Mouse (Mus musculus): ENCODE results near the gene Mcpt1. TPM values are rescaled to one million over a fixed set of nuclear protein-coding genes. Genes with fewer than 3 reads are reported as not detected.
"Not testable (repeated sequence)": the region's sequence is repeated elsewhere in the genome, so short reads cannot be mapped to it uniquely, and the experiment has no call there.

Mcpt1 gene
- not detected in 2 replicates for polyA plus RNA-seq (2014; fragmentation: Nextera tagmentation; extraction: Ambion mirVana)

GRCm38 (mm10) chr14:56017671-56018070, at the start of gene Mcpt1:
Gene Mcpt1, plus strand, starts transcription at chr14:56017971.
- WGBS, result 59% methylated on average over 3 of the region's 3 CpGs
- not testable (repeated sequence) for H3K4me2 ChIP-seq; DNase-seq (ENCODE audit: low spot score); H3K9ac ChIP-seq (ENCODE audit: low read depth, low read length); H3K4me3 ChIP-seq (ENCODE audit: low read depth, low read length); H3K36me3 ChIP-seq (ENCODE audit: control insufficient read depth, insufficient read depth, low read length); H3K4me1 ChIP-seq (replicated peaks; ENCODE audit: control insufficient read depth, insufficient read depth, low read length); ATAC-seq (replicated peaks; ENCODE audit: low FRiP score); H3K27ac ChIP-seq (ENCODE audit: low read depth, low read length); H3K27me3 ChIP-seq (replicated peaks; ENCODE audit: control insufficient read depth, insufficient read depth, low read length); H3K9me3 ChIP-seq (ENCODE audit: control insufficient read depth, low read length)

GRCm38 (mm10) chr14:55987464-55987863, 30.3 kb upstream of the Mcpt1 start:
- peak; percentile 80 for ATAC-seq (replicated peaks; ENCODE audit: low FRiP score)
- 56% methylated on average over 1 of the region's 3 CpGs for WGBS
- not testable (repeated sequence) for H3K9ac ChIP-seq (ENCODE audit: low read depth, low read length); H3K27ac ChIP-seq (ENCODE audit: low read depth, low read length); H3K36me3 ChIP-seq (ENCODE audit: control insufficient read depth, insufficient read depth, low read length); H3K27me3 ChIP-seq (replicated peaks; ENCODE audit: control insufficient read depth, insufficient read depth, low read length); H3K9me3 ChIP-seq (ENCODE audit: control insufficient read depth, low read length); DNase-seq (ENCODE audit: low spot score); H3K4me1 ChIP-seq (replicated peaks; ENCODE audit: control insufficient read depth, insufficient read depth, low read length); H3K4me3 ChIP-seq (ENCODE audit: low read depth, low read length); H3K4me2 ChIP-seq

DNA sequence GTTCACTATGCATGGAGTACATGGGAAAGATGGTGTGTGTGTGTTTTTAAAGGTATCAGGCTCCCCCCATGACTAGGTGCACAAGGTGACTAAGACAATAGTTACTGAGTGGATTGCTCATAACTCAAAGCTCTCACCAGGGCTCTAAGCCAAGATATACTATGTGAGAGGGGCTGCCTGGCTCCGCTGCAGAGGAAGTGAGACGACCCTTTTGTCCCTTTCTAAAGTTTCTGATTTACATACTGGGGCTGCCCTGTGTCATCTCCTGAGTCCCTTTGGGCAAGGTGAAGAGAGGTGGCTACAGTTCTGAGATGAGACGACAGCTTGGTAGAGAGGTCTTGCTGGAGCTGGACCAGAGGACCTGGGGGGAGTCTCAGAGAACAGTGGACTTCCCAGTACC, 4.6 kb upstream of the Mcpt1 start:
- Histone ChIP-seq H3K4me1 (replicated peaks; ENCODE audit: control insufficient read depth, insufficient read depth, low read length) (no peaks in the 10 kb centered on the region), H3K4me3 (ENCODE audit: low read depth, low read length) (no peak overlapping the region), H3K27ac (ENCODE audit: low read depth, low read length) (no peak overlapping the region), H3K4me2 (no peak overlapping the region), H3K27me3 (replicated peaks; ENCODE audit: control insufficient read depth, insufficient read depth, low read length) (no peaks in the 10 kb centered on the region), H3K36me3 (ENCODE audit: control insufficient read depth, insufficient read depth, low read length) (no peaks in the 10 kb centered on the region), H3K9me3 (ENCODE audit: control insufficient read depth, low read length) (no peaks in the 10 kb centered on the region), H3K9ac (ENCODE audit: low read depth, low read length) (no peak overlapping the region)
- no peak for DNase-seq (ENCODE audit: low spot score)
- ATAC-seq (replicated peaks; ENCODE audit: low FRiP score), result no peak
- WGBS, result 65% methylated on average over 3 of the region's 3 CpGs

- no peak overlapping the region for H3K4me3 ChIP-seq (ENCODE audit: low read depth, low read length)
- H3K9me3 ChIP-seq (ENCODE audit: control insufficient read depth, low read length), result no peaks in the 10 kb centered on the region
- H3K4me1 ChIP-seq (replicated peaks; ENCODE audit: control insufficient read depth, insufficient read depth, low read length), result no peaks in the 10 kb centered on the region
- H3K9ac ChIP-seq (ENCODE audit: low read depth, low read length), result no peak overlapping the region
- no peaks in the 10 kb centered on the region for H3K36me3 ChIP-seq (ENCODE audit: control insufficient read depth, insufficient read depth, low read length)
- WGBS, result 77% methylated on average over 2 of the region's 2 CpGs
- no peak overlapping the region for H3K27ac ChIP-seq (ENCODE audit: low read depth, low read length)
- H3K4me2 ChIP-seq, result no peak overlapping the region
- ATAC-seq (replicated peaks; ENCODE audit: low FRiP score) (no peak), DNase-seq (ENCODE audit: low spot score) (no peak)
- H3K27me3 ChIP-seq (replicated peaks; ENCODE audit: control insufficient read depth, insufficient read depth, low read length), result no peaks in the 10 kb centered on the region
These were observed 3.8 kb upstream of the Mcpt1 start for GRCm38 (mm10) chr14:56013924-56014323.

GRCm38 (mm10) chr14:56019446-56019845, 1.7 kb downstream of the Mcpt1 start:
- no peaks in the 10 kb centered on the region for H3K9me3 ChIP-seq (ENCODE audit: control insufficient read depth, low read length)
- no peak for ATAC-seq (replicated peaks; ENCODE audit: low FRiP score)
- no peak overlapping the region for H3K4me3 ChIP-seq (ENCODE audit: low read depth, low read length)
- no peaks in the 10 kb centered on the region for H3K36me3 ChIP-seq (ENCODE audit: control insufficient read depth, insufficient read depth, low read length)
- no peak overlapping the region for H3K9ac ChIP-seq (ENCODE audit: low read depth, low read length)
- H3K4me1 ChIP-seq (replicated peaks; ENCODE audit: control insufficient read depth, insufficient read depth, low read length), result no peaks in the 10 kb centered on the region
- no peak overlapping the region for H3K27ac ChIP-seq (ENCODE audit: low read depth, low read length)
- 67% methylated on average over 1 of the region's 1 CpGs for WGBS
- no peak overlapping the region for H3K4me2 ChIP-seq
- no peak for DNase-seq (ENCODE audit: low spot score)
- no peaks in the 10 kb centered on the region for H3K27me3 ChIP-seq (replicated peaks; ENCODE audit: control insufficient read depth, insufficient read depth, low read length)

- WGBS, result 51% methylated on average over 4 of the region's 4 CpGs
- not testable (repeated sequence) for H3K27ac ChIP-seq (ENCODE audit: low read depth, low read length)
These were observed 3.5 kb downstream of the Mcpt1 start for GRCm38 (mm10) chr14:56021305-56021704.

GRCm38 (mm10) chr14:56030395-56030794, 12.6 kb downstream of the Mcpt1 start, which contains the start of gene Mcpt9:
Gene Mcpt9, minus strand, starts transcription at chr14:56030495.
- 62% methylated on average over 3 of the region's 3 CpGs for WGBS
- H3K4me2 ChIP-seq; DNase-seq (ENCODE audit: low spot score); H3K4me1 ChIP-seq (replicated peaks; ENCODE audit: control insufficient read depth, insufficient read depth, low read length); H3K9ac ChIP-seq (ENCODE audit: low read depth, low read length); H3K9me3 ChIP-seq (ENCODE audit: control insufficient read depth, low read length); ATAC-seq (replicated peaks; ENCODE audit: low FRiP score); H3K27ac ChIP-seq (ENCODE audit: low read depth, low read length); H3K4me3 ChIP-seq (ENCODE audit: low read depth, low read length); H3K36me3 ChIP-seq (ENCODE audit: control insufficient read depth, insufficient read depth, low read length); H3K27me3 ChIP-seq (replicated peaks; ENCODE audit: control insufficient read depth, insufficient read depth, low read length): not testable (repeated sequence)

More at GRCm38 (mm10) chr14:56021305-56021704, 3.5 kb downstream of the Mcpt1 start:
- DNase-seq (ENCODE audit: low spot score); H3K4me3 ChIP-seq (ENCODE audit: low read depth, low read length); H3K9ac ChIP-seq (ENCODE audit: low read depth, low read length); H3K4me2 ChIP-seq; H3K9me3 ChIP-seq (ENCODE audit: control insufficient read depth, low read length); H3K36me3 ChIP-seq (ENCODE audit: control insufficient read depth, insufficient read depth, low read length); H3K4me1 ChIP-seq (replicated peaks; ENCODE audit: control insufficient read depth, insufficient read depth, low read length); H3K27me3 ChIP-seq (replicated peaks; ENCODE audit: control insufficient read depth, insufficient read depth, low read length): not testable (repeated sequence)
- ATAC-seq (replicated peaks; ENCODE audit: low FRiP score), result peak; percentile 98

DNA sequence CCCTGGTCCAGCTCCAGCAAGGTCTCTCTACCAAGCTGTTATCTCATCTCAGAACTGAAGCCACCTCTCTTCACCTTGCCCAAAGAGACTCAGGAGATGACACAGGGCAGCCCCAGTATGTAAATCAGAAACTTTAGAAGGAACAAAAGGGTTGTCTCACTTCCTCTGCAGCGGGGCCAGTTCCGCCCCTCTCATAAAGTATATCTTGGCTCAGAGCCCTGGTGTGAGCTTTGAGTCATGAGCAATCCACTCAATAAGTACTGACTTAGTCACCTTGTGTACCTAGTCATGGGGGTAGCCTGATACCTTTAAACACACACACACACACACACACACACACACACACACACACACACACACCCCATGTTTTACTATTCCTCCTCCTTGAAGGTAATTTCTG, 16.7 kb downstream of the Mcpt1 start:
- 75% methylated on average over 2 of the region's 2 CpGs for WGBS
- H3K4me3 ChIP-seq (ENCODE audit: low read depth, low read length), result no peak overlapping the region
- H3K27ac ChIP-seq (ENCODE audit: low read depth, low read length), result no peak overlapping the region
- H3K36me3 ChIP-seq (ENCODE audit: control insufficient read depth, insufficient read depth, low read length), result no peaks in the 10 kb centered on the region
- no peaks in the 10 kb centered on the region for H3K4me1 ChIP-seq (replicated peaks; ENCODE audit: control insufficient read depth, insufficient read depth, low read length)
- no peaks in the 10 kb centered on the region for H3K27me3 ChIP-seq (replicated peaks; ENCODE audit: control insufficient read depth, insufficient read depth, low read length)
- H3K4me2 ChIP-seq, result no peak overlapping the region
- H3K9ac ChIP-seq (ENCODE audit: low read depth, low read length), result no peak overlapping the region
- ATAC-seq (replicated peaks; ENCODE audit: low FRiP score) (no peak), DNase-seq (ENCODE audit: low spot score) (no peak)
- no peaks in the 10 kb centered on the region for H3K9me3 ChIP-seq (ENCODE audit: control insufficient read depth, low read length)

- not testable (repeated sequence) for H3K9me3 ChIP-seq (ENCODE audit: control insufficient read depth, low read length); H3K4me2 ChIP-seq; DNase-seq (ENCODE audit: low spot score); H3K36me3 ChIP-seq (ENCODE audit: control insufficient read depth, insufficient read depth, low read length); H3K4me3 ChIP-seq (ENCODE audit: low read depth, low read length); H3K27ac ChIP-seq (ENCODE audit: low read depth, low read length); ATAC-seq (replicated peaks; ENCODE audit: low FRiP score); H3K4me1 ChIP-seq (replicated peaks; ENCODE audit: control insufficient read depth, insufficient read depth, low read length); H3K27me3 ChIP-seq (replicated peaks; ENCODE audit: control insufficient read depth, insufficient read depth, low read length); H3K9ac ChIP-seq (ENCODE audit: low read depth, low read length)
- 29% methylated on average over 1 of the region's 1 CpGs for WGBS
These were observed 24.0 kb downstream of the Mcpt1 start, which contains the start of gene Mcpt2 for GRCm38 (mm10) chr14:56041792-56042191. Gene Mcpt2, plus strand, starts transcription at chr14:56042041.
